Mouse (Mus musculus) limb, embryonic 11.5 days (tissue): Measurements from ENCODE around the gene Sema6d. TPM values are rescaled to one million over a fixed set of nuclear protein-coding genes. Genes with fewer than 3 reads are reported as not detected.

ENCODE experiments used
- ATAC-seq: fragments of 200-750 bp; cut with Nextera tagmentation; 2 replicates; pipeline ENCODE4 v1.8.0; 2017; ENCODE audit warnings: low read depth; ENCODE audit not compliant: insufficient number of reproducible peaks, low FRiP score, low TSS enrichment
- DNase-seq: peaks from one replicate; pipeline ENCODE4 v3.0.0-alpha.2; 2015; ENCODE audit warnings: low spot score
- H3K27ac ChIP-seq: fragments of 300-500 bp; sonication (generic); replicated peaks from 2 replicates; pipeline ENCODE4 v1.5.1; 2014; ENCODE audit warnings: low read depth, mild to moderate bottlenecking, low read length
- H3K27me3 ChIP-seq: fragments of 300-500 bp; sonication (generic); 2 replicates; pipeline ENCODE4 v1.6.1; 2014; ENCODE audit warnings: mild to moderate bottlenecking, low read length, mixed read lengths; ENCODE audit not compliant: control insufficient read depth, insufficient read depth
- H3K36me3 ChIP-seq: fragments of 300-500 bp; sonication (generic); 2 replicates; pipeline ENCODE4 v1.6.1; 2014; ENCODE audit warnings: mild to moderate bottlenecking, low read length, moderate library complexity, mixed read lengths; ENCODE audit not compliant: control insufficient read depth, insufficient read depth
- H3K4me1 ChIP-seq: fragments of 300-500 bp; sonication (generic); 2 replicates; pipeline ENCODE4 v1.6.1; 2014; ENCODE audit warnings: low read length, mixed read lengths; ENCODE audit not compliant: control insufficient read depth, insufficient read depth
- H3K4me2 ChIP-seq: fragments of 300-500 bp; sonication (generic); 2 replicates; pipeline ENCODE4 v1.6.1; 2014; ENCODE audit warnings: low read depth, mild to moderate bottlenecking, moderate library complexity; ENCODE audit not compliant: severe bottlenecking
- H3K4me3 ChIP-seq: fragments of 300-500 bp; sonication (generic); 2 replicates; pipeline ENCODE4 v1.5.1; 2014; ENCODE audit warnings: low read depth, low read length
- H3K9ac ChIP-seq: fragments of 300-500 bp; sonication (generic); 2 replicates; pipeline ENCODE4 v1.6.1; 2014; ENCODE audit warnings: mild to moderate bottlenecking, low read length
- H3K9me3 ChIP-seq: fragments of 300-500 bp; sonication (generic); 2 replicates; pipeline ENCODE4 v1.6.1; 2016; ENCODE audit warnings: low read length; ENCODE audit not compliant: control insufficient read depth
- WGBS: fragments of 180-500 bp; shearing (Covaris S2); extraction: QIAGEN DNeasy Blood & Tissue Kit; methylation state at CpG from one replicate; pipeline ENCODE4 v1.1.7; 2014; 5-methylcytosine and 5-hydroxymethylcytosine counted together
- polyA plus RNA-seq: library from polyadenylated mRNA; unstranded; fragments of >200 nt; fragmentation: Nextera tagmentation; extraction: Ambion mirVana; gene quantifications from 2 replicates; pipeline ENCODE4 v1.2.1, GENCODE M21; 2014

Gene Sema6d
- polyA plus RNA-seq, 1 experiment from 2014 or later, result 6.2 TPM

DNA sequence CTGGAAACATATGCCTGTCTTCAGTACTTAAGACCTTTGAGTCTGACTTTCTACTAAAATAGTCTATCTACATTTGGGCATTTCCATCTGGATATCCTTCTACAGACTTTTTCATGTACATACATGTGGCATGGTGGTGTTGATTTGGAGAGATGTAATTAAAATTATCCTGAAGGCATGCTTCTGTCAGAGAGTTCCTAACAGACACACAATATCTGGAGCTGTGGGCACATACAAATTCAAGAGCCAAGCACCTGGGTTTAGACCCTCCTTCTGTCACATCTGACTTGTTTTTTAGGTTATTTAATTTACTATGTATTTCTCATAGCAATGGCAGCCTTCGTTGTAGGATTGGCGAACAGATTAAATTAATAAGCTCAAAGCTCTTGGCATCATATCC is 195.3 kb downstream of the Sema6d start:
- no peak for ATAC-seq
- Histone ChIP-seq H3K9me3 (no peaks in the 10 kb centered on the region), H3K4me3 (no peak overlapping the region), H3K27ac (no peak overlapping the region), H3K4me2 (no peak overlapping the region), H3K27me3 (no peaks in the 10 kb centered on the region), H3K4me1 (no peaks in the 10 kb centered on the region), H3K9ac (no peak overlapping the region), H3K36me3 (no peaks in the 10 kb centered on the region)
- DNase-seq, result no peak
- WGBS, result 92% methylated on average over 2 of the region's 2 CpGs

DNA sequence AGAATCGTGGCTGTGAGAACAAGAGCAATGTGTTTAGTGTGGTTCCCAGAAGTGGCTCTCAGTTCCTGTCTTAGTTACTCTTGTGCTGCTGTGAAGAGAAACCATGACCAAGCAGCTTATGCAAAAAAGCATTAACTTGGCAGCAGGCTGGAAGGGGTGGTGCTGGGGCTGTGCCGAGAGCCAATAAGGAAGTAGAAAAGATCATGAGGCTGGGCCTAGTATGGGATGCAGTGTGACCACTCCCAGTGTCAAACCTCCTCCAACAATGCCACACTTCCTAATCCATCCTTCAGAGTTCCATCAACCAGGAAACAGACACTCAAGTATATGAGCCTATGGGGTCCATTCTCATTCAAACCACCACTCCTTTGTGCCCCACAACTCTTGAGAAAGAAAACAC is 199.6 kb downstream of the Sema6d start:
- ATAC-seq (no peak), DNase-seq (no peak)
- Histone ChIP-seq H3K4me3 (no peak overlapping the region), H3K27ac (no peak overlapping the region), H3K36me3 (no peaks in the 10 kb centered on the region), H3K4me2 (no peak overlapping the region), H3K9me3 (no peaks in the 10 kb centered on the region), H3K4me1 (no peaks in the 10 kb centered on the region), H3K9ac (no peak overlapping the region), H3K27me3 (no peaks in the 10 kb centered on the region)
- WGBS, result 80% methylated on average over 2 of the region's 2 CpGs

DNA sequence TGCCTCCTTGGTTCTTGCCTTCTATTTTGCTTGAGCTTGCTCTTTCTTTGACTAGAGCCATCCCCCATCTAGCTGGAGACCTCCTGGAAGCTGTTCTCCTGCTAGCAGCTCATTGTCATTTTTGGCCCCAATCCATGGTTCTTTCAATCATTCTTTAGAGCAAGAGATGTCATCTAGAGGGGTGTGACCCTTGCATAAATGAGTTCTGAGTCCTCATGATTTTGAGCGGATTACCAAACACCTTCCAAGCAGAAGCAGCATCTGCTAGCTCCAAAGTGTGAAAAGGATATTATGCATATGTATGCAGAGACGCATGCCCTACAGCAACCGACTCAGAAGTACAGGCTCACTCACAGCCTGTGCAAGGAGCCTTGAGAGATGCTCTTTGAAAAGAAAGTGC is 201.4 kb downstream of the Sema6d start:
- Histone ChIP-seq H3K9ac (no peak overlapping the region), H3K4me2 (no peak overlapping the region), H3K9me3 (no peaks in the 10 kb centered on the region), H3K27ac (no peak overlapping the region), H3K36me3 (no peaks in the 10 kb centered on the region), H3K4me3 (no peak overlapping the region), H3K27me3 (no peaks in the 10 kb centered on the region), H3K4me1 (no peaks in the 10 kb centered on the region)
- ATAC-seq (no peak), DNase-seq (no peak)
- WGBS, result 91% methylated on average over 3 of the region's 3 CpGs

DNA sequence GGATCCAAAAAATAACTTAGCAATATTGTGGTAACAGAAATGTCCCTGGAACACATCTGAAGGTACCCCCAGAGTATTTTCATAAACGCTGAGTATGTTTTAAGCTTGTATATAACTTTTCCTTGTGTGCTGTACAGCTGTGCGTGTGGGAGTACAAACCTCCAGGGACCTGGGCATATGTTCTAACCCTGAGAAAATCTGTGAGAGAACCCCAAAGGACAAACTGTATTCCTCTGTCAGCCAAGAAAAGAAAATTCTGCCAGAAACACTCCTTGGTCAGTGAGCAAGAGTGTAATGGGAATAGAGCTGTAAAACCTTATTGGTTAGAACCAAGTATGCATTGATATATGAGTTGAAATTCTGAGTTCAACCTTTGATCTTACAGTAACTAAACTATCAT is 203.8 kb downstream of the Sema6d start:
- Histone ChIP-seq H3K4me1 (no peaks in the 10 kb centered on the region), H3K27me3 (no peaks in the 10 kb centered on the region), H3K27ac (no peak overlapping the region), H3K9ac (no peak overlapping the region), H3K9me3 (no peaks in the 10 kb centered on the region), H3K4me2 (no peak overlapping the region), H3K36me3 (no peaks in the 10 kb centered on the region), H3K4me3 (no peak overlapping the region)
- 93% methylated on average over 2 of the region's 2 CpGs for WGBS
- no peak for DNase-seq
- ATAC-seq, result no peak

DNA sequence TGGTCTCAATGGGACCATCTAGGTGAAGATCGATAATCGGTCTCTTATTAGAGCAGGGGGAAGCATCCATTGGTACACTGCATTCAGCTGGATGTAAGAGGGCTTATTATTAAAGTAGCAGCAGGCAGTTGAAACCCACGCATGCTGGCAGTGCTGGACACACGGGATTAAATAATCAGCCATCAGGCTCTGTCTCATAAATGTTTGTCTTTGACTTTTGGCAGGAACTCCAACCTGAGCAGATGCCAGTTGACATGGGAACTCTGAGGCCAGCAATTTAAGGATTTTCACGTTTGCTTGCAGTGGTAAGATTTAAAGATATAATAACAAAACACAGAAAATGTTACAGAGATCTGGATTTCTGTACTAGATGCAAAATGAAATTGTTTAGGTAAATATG is 208.6 kb downstream of the Sema6d start:
- Histone ChIP-seq H3K9me3 (no peaks in the 10 kb centered on the region), H3K4me3 (no peak overlapping the region), H3K4me2 (no peak overlapping the region), H3K27me3 (no peaks in the 10 kb centered on the region), H3K27ac (no peak overlapping the region), H3K9ac (no peak overlapping the region), H3K4me1 (no peaks in the 10 kb centered on the region), H3K36me3 (no peaks in the 10 kb centered on the region)
- 76% methylated on average over 5 of the region's 5 CpGs for WGBS
- ATAC-seq (no peak), DNase-seq (no peak)

DNA sequence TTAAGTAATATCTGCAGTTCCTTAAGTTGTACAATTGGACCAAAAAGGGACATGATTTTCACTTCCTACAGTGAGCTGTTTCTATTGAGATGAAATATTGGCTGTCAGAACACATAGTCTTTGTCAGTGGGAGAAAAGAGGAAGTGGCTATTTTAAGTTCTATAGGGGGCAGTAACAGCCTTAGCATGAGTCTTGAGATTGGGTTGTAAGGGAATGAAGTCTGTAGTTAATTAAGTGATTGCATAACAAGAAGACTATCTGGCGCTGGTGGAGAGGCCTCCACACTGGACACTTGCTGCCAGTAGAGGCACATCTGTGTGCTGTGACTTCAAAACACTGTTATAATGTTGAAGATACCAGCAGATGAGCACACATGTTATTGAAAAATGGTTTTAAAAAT is 209.1 kb downstream of the Sema6d start:
- Histone ChIP-seq H3K4me3 (no peak overlapping the region), H3K9me3 (no peaks in the 10 kb centered on the region), H3K4me2 (no peak overlapping the region), H3K9ac (no peak overlapping the region), H3K27me3 (no peaks in the 10 kb centered on the region), H3K27ac (no peak overlapping the region), H3K4me1 (no peaks in the 10 kb centered on the region), H3K36me3 (no peaks in the 10 kb centered on the region)
- ATAC-seq (no peak), DNase-seq (no peak)
- 7% methylated on average over 1 of the region's 1 CpGs for WGBS

DNA sequence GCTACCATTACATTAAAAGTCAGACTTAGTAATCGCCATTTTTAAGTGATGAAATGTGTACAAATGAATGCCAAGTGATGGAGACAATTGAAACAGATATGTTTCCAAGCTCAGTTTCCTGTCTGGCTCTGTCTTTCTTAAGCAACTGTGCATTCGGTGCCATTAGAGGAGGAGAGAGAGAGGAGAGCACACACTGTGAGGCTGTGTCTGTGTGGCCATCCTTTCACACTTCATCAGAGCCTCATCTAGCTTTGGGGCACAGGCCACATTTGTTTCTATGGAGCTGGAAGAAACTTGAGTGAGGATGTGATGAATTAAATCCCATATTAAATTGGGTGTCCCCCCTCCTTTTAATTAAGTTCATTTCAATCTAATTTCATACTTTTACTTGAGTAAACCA is 218.8 kb downstream of the Sema6d start:
- no peak overlapping the region for H3K9ac ChIP-seq
- DNase-seq, result no peak
- H3K4me2 ChIP-seq, result no peak overlapping the region
- H3K9me3 ChIP-seq, result no peaks in the 10 kb centered on the region
- no peak for ATAC-seq
- no peak overlapping the region for H3K27ac ChIP-seq
- 64% methylated on average over 2 of the region's 2 CpGs for WGBS
- H3K27me3 ChIP-seq, result no peaks in the 10 kb centered on the region
- H3K4me3 ChIP-seq, result no peak overlapping the region
- no peaks in the 10 kb centered on the region for H3K4me1 ChIP-seq
- H3K36me3 ChIP-seq, result no peaks in the 10 kb centered on the region

DNA sequence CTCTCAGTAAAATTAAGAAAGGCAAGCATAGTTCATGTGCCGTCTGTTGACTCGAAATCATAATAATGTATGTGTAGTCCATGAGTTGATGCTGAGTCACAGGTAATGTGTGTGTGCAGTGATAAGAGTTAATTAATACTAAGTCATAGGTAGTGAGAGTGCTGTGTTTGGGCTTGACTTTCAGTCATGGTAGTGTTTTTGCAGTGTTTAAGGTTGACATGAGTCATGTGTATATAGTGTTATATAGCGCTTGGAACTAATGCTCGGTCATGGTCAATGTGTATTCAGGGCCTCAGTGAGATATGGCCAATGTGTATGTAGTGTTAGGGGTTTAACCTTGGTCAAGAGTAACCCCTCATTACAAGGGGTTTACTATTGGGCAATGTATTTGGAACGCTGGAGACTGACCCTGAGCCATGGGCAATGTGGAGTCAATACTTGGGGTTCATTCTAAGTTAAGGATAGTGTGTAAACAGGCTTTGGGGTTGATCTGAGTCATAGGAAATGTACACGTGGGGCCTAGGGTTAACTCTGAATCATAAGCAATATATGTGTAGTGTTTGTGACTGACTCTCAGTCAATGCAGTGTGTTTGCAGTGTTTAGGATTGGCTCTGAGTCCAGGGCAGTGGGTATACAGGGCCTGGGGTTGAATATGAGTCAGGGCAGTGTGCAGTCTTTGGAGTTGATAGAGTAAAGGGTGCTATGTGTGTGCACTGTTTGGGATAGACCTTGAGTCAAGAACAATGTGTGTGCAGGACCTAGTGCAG is 219.8 kb downstream of the Sema6d start:
- Histone ChIP-seq H3K9ac (no peak overlapping the region), H3K27me3 (no peaks in the 10 kb centered on the region), H3K36me3 (no peaks in the 10 kb centered on the region), H3K4me1 (no peaks in the 10 kb centered on the region), H3K4me2 (no peak overlapping the region), H3K4me3 (no peak overlapping the region), H3K9me3 (no peaks in the 10 kb centered on the region), H3K27ac (no peak overlapping the region)
- ATAC-seq (no peak), DNase-seq (no peak)
- 91% methylated on average over 6 of the region's 6 CpGs for WGBS
